Mouse (Mus musculus): ENCODE measurements at regions not wholly inside any gene's neighbourhood (a gene's known extent, or its start where the extent isn't known, plus 50 kb on each side); places are given as distances from the start of the nearest gene placed in this dataset.

GRCm38 (mm10) chr13:110545454-110545853, 150.6 kb downstream of the Plk2 start:
- TF ChIP-seq CTCF (conservative IDR thresholded peaks at IDR 0.05 in 1 of 2, IDR thresholded peaks at IDR 0.05 in 1 of 2; ENCODE audit: low read depth in 2 of 2, low read length in 2 of 2) = no peak
- TF ChIP-seq POLR2A (IDR thresholded peaks at IDR 0.05; ENCODE audit: low read depth, low read length) = no peak
- TF ChIP-seq EP300 (IDR thresholded peaks at IDR 0.05; ENCODE audit: low read length) = no peak
- no peak for TF ChIP-seq ETS1 (conservative IDR thresholded peaks at IDR 0.05; ENCODE audit: low read depth, low read length)
- TF ChIP-seq ZNF384 (IDR thresholded peaks at IDR 0.05; ENCODE audit: low read depth, low read length) = no peak
- no peak for TF ChIP-seq PAX5 (IDR thresholded peaks at IDR 0.05; ENCODE audit: low read length)
- no peak for TF ChIP-seq SMC3 (IDR thresholded peaks at IDR 0.05; ENCODE audit: low read depth, low read length)
- no peak for TF ChIP-seq MAX (IDR thresholded peaks at IDR 0.05; ENCODE audit: low read length)
- no peak for TF ChIP-seq TCF12 (IDR thresholded peaks at IDR 0.05; ENCODE audit: low read depth, low read length)
- TF ChIP-seq USF1 (IDR thresholded peaks at IDR 0.05; ENCODE audit: low read depth, low read length) = no peak
- TF ChIP-seq USF2 (conservative IDR thresholded peaks at IDR 0.05; ENCODE audit: low read depth, low read length) = no peak
- TF ChIP-seq MXI1 (IDR thresholded peaks at IDR 0.05; ENCODE audit: low read depth, low read length) = no peak

Data from CH12.LX (cell line).